Mouse (Mus musculus): ENCODE measurements around the gene Bpifb9b.
A peak's percentile ranks its signal among the peaks of the same experiment; 100 is the strongest.

- no peak for TF ChIP-seq POLR2A (IDR thresholded peaks at IDR 0.05; ENCODE audit: control insufficient read depth, low read depth, low read length)
- peak; percentile 87; the same call in 1 of the 2 replicates for TF ChIP-seq CTCF (IDR thresholded peaks at IDR 0.05; ENCODE audit: control insufficient read depth, insufficient read depth, insufficient replicate concordance, low read depth, low read length)
Measured at GRCm38 (mm10) chr2:154300496-154300895, 6.5 kb upstream of the Bpifb9b start.
